22 mouse cellular contexts compared by ENCODE assay signal in the genomic region with DNA sequence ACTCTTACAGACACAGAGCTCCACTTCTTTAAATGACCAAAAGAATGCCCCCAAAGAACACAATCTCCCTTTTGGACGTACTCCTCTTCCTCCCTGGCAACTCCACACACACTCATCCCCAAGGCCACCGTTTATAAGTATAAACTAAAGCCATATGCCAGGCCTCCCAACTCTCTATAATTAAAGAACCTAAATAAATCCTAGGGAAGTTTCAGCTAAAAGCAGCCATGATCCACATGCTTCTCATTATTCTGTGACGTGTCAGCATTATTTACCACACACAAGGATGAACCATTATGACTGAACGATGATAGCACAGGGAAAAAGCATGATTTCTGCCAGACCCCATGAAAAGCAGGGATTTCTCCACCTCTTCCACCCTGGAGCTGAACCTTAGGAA.
DNase-seq lines count a peak whose midpoint lies in the region; ATAC-seq and TF ChIP-seq lines count a peak whose summit lies in the region.
"Had no signal": no experiment of that assay in that cellular context is flagged by ENCODE, and none has a peak within 500 bp of the region (broad histone marks: within the 10 kb centered on the region; RNA-seq: fewer than 3 reads in every experiment).

No protein-coding gene starts in this region.

- no peak for TF ChIP-seq CTCF in heart, adult 2 months (IDR thresholded peaks at IDR 0.05)
- TF ChIP-seq CTCF in left cerebral cortex, adult 2 months (IDR thresholded peaks at IDR 0.05), result no peak
- TF ChIP-seq CTCF in cortical plate, adult 2 months (IDR thresholded peaks at IDR 0.05; ENCODE audit: extremely low read depth, insufficient read depth, low read length), result no peak

- H3K4me1 ChIP-seq in heart, adult 2 months (ENCODE audit: control insufficient read depth, insufficient read depth, low read length), result peaks cover 20% of the 10 kb centered on the region
- peaks cover 9% of the 10 kb centered on the region for H3K4me1 ChIP-seq in cortical plate, adult 2 months (ENCODE audit: control insufficient read depth, insufficient read depth, low read length)
- H3K4me1 ChIP-seq in embryonic facial prominence, embryonic 15.5 days, result peaks cover 30% of the 10 kb centered on the region
- H3K4me1 ChIP-seq: liver, embryonic 15.5 days had no signal

- H3K9ac ChIP-seq in heart, adult 2 months (ENCODE audit: low read depth, low read length), result no peak overlapping the region
- no peak overlapping the region for H3K9ac ChIP-seq in embryonic facial prominence, embryonic 15.5 days
- H3K9ac ChIP-seq: forebrain, embryonic 13.5 days; heart, embryonic 12.5 days; hindbrain, embryonic 13.5 days; liver, embryonic 15.5 days; lung, embryonic 15.5 days; midbrain, embryonic 15.5 days; neural tube, embryonic 15.5 days had no signal

- DNase-seq in heart, adult 2 months, result no peak
- DNase-seq in heart, adult 9 months (ENCODE audit: low spot score in 2 of 2), result no peak
- DNase-seq in left cerebral cortex, adult 2 months (ENCODE audit: extremely low spot score in 1 of 2, low spot score in 2 of 2), result no peak
- DNase-seq in left cerebral cortex, postnatal 14 days (ENCODE audit: low spot score in 2 of 2), result no peak
- no peak for DNase-seq in adrenal gland, adult 18-20 months (ENCODE audit: low spot score in 2 of 2)
- DNase-seq in lung, adult 18-20 months, result no peak
- DNase-seq: cerebellum, adult 18-20 months; gastrocnemius, postnatal 36 days; kidney, adult 8-10 months; liver; right cerebral cortex, postnatal 14 days had no signal

- ATAC-seq in embryonic facial prominence, embryonic 15.5 days (ENCODE audit: insufficient number of reproducible peaks, low FRiP score, low TSS enrichment, low read depth), result 0 out of 2 replicates have a peak, but pooled peaks have one; percentile 54
- ATAC-seq: midbrain, embryonic 15.5 days had no signal

- peak overlapping the region; percentile 38 for H3K27ac ChIP-seq in heart, adult 2 months
- peak overlapping the region; percentile 4; the same call in 1 of the 2 replicates for H3K27ac ChIP-seq in left cerebral cortex, adult 2 months
- 0 out of 2 replicates have a peak overlapping the region, but pooled peaks have one; percentile 9 for H3K27ac ChIP-seq in cortical plate, adult 2 months (ENCODE audit: insufficient read depth, low read length)
- peak overlapping the region; percentile 80 for H3K27ac ChIP-seq in embryonic facial prominence, embryonic 15.5 days (replicated peaks)
- H3K27ac ChIP-seq: forebrain, embryonic 13.5 days; liver, embryonic 15.5 days; lung, embryonic 15.5 days; midbrain, embryonic 10.5 days; midbrain, embryonic 15.5 days; neural tube, embryonic 15.5 days had no signal

- 48% methylated on average over 4 of the region's 4 CpGs for WGBS in heart, adult 2 months
- WGBS in embryonic facial prominence, embryonic 15.5 days, result 26% methylated on average over 4 of the region's 4 CpGs

- peaks cover 13% of the 10 kb centered on the region for H3K36me3 ChIP-seq in heart, adult 2 months (ENCODE audit: control insufficient read depth, insufficient read depth, low read length)
- peaks cover 12% of the 10 kb centered on the region; the same call in 1 of the 2 replicates for H3K36me3 ChIP-seq in embryonic facial prominence, embryonic 15.5 days
- H3K36me3 ChIP-seq: liver, embryonic 15.5 days; midbrain, embryonic 15.5 days had no signal

- no peak for TF ChIP-seq EP300 in heart, adult 2 months (IDR thresholded peaks at IDR 0.05; ENCODE audit: insufficient read depth, low read depth, low read length)

- no peaks in the 10 kb centered on the region for H3K79me2 ChIP-seq in heart, adult 2 months (replicated peaks; ENCODE audit: control insufficient read depth, insufficient read depth, low read length)

- no peaks in the 10 kb centered on the region for H3K27me3 ChIP-seq in heart, adult 2 months (ENCODE audit: control insufficient read depth, insufficient read depth, low read length)
- H3K27me3 ChIP-seq in embryonic facial prominence, embryonic 15.5 days, result no peaks in the 10 kb centered on the region
- H3K27me3 ChIP-seq: CH12.LX; forebrain, embryonic 13.5 days; heart, embryonic 12.5 days; hindbrain, embryonic 13.5 days; liver, embryonic 15.5 days; lung, embryonic 15.5 days; midbrain, embryonic 15.5 days; neural tube, embryonic 15.5 days had no signal

- H3K4me2 ChIP-seq in embryonic facial prominence, embryonic 15.5 days (replicated peaks), result peak overlapping the region; percentile 27
- H3K4me2 ChIP-seq: forebrain, embryonic 13.5 days; heart, embryonic 12.5 days; hindbrain, embryonic 13.5 days; liver, embryonic 15.5 days; lung, embryonic 15.5 days; midbrain, embryonic 15.5 days; neural tube, embryonic 15.5 days had no signal

- no peak overlapping the region for H3K4me3 ChIP-seq in heart, adult 2 months
- H3K4me3 ChIP-seq in left cerebral cortex, adult 2 months, result no peak overlapping the region
- no peak overlapping the region for H3K4me3 ChIP-seq in cortical plate, adult 2 months (ENCODE audit: insufficient read depth, low read length)
- no peak overlapping the region for H3K4me3 ChIP-seq in embryonic facial prominence, embryonic 15.5 days (replicated peaks)
- H3K4me3 ChIP-seq: forebrain, embryonic 13.5 days; heart, embryonic 12.5 days; hindbrain, embryonic 13.5 days; liver, embryonic 15.5 days; lung, embryonic 15.5 days; midbrain, embryonic 10.5 days; midbrain, embryonic 15.5 days; neural tube, embryonic 15.5 days had no signal

- no peak for TF ChIP-seq POLR2A in heart, adult 2 months (IDR thresholded peaks at IDR 0.05; ENCODE audit: insufficient read depth, low read depth, low read length)
- no peak for TF ChIP-seq POLR2A in cortical plate, adult 2 months (IDR thresholded peaks at IDR 0.05; ENCODE audit: extremely low read depth, insufficient read depth, low read length)

- intact Hi-C loops in heart, adult 2 months (cut with DNase I), result loop anchor here (1.0 kb wide), 1 partner anchor 57 kb away; no protein-coding TSS in a partner anchor
- intact Hi-C loops in left cerebral cortex, adult 2 months (cut with DNase I), result loop anchor here (5.0 kb wide), 1 partner anchor 70 kb away; no protein-coding TSS in a partner anchor
- intact Hi-C loops in left cerebral cortex, postnatal 14 days (cut with DNase I), result no loop called here

- no peaks in the 10 kb centered on the region for H3K9me3 ChIP-seq in embryonic facial prominence, embryonic 15.5 days (replicated peaks)
- H3K9me3 ChIP-seq: forebrain, embryonic 13.5 days; heart, embryonic 12.5 days; hindbrain, embryonic 13.5 days; liver, embryonic 15.5 days; lung, embryonic 15.5 days; midbrain, embryonic 10.5 days; midbrain, embryonic 15.5 days; neural tube, embryonic 15.5 days had no signal

Comparison
In these comparisons a context has a peak if more than half of its experiments do, and no peak if none do; other contexts are left out.
1. H3K27ac ChIP-seq: peak in every context shown above with its lines; median percentile 80 in embryonic facial prominence, embryonic 15.5 days; 38 in heart, adult 2 months; 9 in cortical plate, adult 2 months; 4 in left cerebral cortex, adult 2 months.